Mouse (Mus musculus): ENCODE results near the gene Ptprg. TPM values are rescaled to one million over a fixed set of nuclear protein-coding genes. Genes with fewer than 3 reads are reported as not detected.

The Ptprg gene
- polyA plus RNA-seq, 1 experiment from 2014 or later = 14.3 TPM

GRCm38 (mm10) chr14:11701516-11702249, 148.4 kb downstream of the Ptprg start:
- H3K27ac ChIP-seq (ENCODE audit: low read length) = no peak overlapping the region
- WGBS = 80% methylated on average over 9 of the region's 9 CpGs
- no peak overlapping the region for H3K9ac ChIP-seq (ENCODE audit: low read depth, low read length)
- no peaks in the 10 kb centered on the region for H3K4me1 ChIP-seq (ENCODE audit: control insufficient read depth, insufficient read depth, low read length)
- H3K36me3 ChIP-seq (ENCODE audit: control insufficient read depth, insufficient read depth, low read length) = no peaks in the 10 kb centered on the region
- no peak for ATAC-seq
- no peaks in the 10 kb centered on the region for H3K9me3 ChIP-seq (ENCODE audit: control insufficient read depth, low read length)
- H3K4me3 ChIP-seq (ENCODE audit: low read length) = no peak overlapping the region
- no peaks in the 10 kb centered on the region for H3K27me3 ChIP-seq (replicated peaks; ENCODE audit: control insufficient read depth, insufficient read depth, low read length)
- H3K4me2 ChIP-seq (ENCODE audit: low read depth, low read length) = no peak overlapping the region

DNA sequence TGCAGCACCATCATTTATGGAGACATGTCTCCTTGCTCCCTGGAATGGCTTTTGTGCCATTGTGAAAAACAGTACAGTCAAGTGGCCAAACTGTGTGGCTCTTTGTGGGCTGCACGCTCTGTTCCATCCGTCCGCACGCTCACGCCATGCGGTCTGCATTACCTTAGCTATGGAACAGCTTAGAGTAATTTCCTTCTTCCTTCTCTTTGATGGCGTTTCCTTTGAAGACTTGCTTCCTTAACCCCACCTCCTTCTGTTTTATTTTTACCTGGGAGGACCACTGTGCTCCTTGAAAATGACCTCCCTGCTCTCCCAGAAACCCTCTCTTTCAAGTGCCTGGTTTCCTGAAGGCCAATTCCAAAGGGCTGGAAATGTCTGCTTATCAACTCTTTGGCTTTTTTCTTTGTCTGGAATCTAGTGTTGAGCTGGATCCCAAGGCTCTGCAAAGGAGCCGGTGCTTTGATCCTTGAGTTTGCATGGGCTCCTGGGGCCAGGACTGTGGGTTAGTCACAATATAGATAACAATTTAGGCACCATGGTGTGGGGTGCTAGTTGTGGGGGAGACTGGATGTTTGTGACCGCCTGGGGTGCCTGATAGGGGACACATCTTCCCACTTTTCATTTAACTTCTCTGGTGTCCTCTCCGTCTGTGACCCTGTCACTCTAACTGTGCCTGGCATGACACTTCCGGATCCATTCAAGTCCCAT, 149.6 kb downstream of the Ptprg start:
- H3K4me1 ChIP-seq (ENCODE audit: control insufficient read depth, insufficient read depth, low read length) = no peaks in the 10 kb centered on the region
- H3K27me3 ChIP-seq (replicated peaks; ENCODE audit: control insufficient read depth, insufficient read depth, low read length) = no peaks in the 10 kb centered on the region
- H3K27ac ChIP-seq (ENCODE audit: low read length) = no peak overlapping the region
- ATAC-seq = no peak
- no peak overlapping the region for H3K9ac ChIP-seq (ENCODE audit: low read depth, low read length)
- WGBS = 80% methylated on average over 11 of the region's 11 CpGs
- H3K9me3 ChIP-seq (ENCODE audit: control insufficient read depth, low read length) = no peaks in the 10 kb centered on the region
- H3K4me3 ChIP-seq (ENCODE audit: low read length) = no peak overlapping the region
- no peak overlapping the region for H3K4me2 ChIP-seq (ENCODE audit: low read depth, low read length)
- no peaks in the 10 kb centered on the region for H3K36me3 ChIP-seq (ENCODE audit: control insufficient read depth, insufficient read depth, low read length)

- Histone ChIP-seq H3K9me3 (ENCODE audit: control insufficient read depth, low read length) (no peaks in the 10 kb centered on the region), H3K4me1 (ENCODE audit: control insufficient read depth, insufficient read depth, low read length) (no peaks in the 10 kb centered on the region), H3K4me3 (ENCODE audit: low read length) (no peak overlapping the region), H3K27ac (ENCODE audit: low read length) (no peak overlapping the region), H3K36me3 (ENCODE audit: control insufficient read depth, insufficient read depth, low read length) (no peaks in the 10 kb centered on the region), H3K27me3 (replicated peaks; ENCODE audit: control insufficient read depth, insufficient read depth, low read length) (no peaks in the 10 kb centered on the region), H3K9ac (ENCODE audit: low read depth, low read length) (no peak overlapping the region), H3K4me2 (ENCODE audit: low read depth, low read length) (no peak overlapping the region)
- WGBS = 56% methylated on average over 2 of the region's 2 CpGs
- no peak for ATAC-seq
Measured at GRCm38 (mm10) chr14:11704871-11705270, 151.5 kb downstream of the Ptprg start.

DNA sequence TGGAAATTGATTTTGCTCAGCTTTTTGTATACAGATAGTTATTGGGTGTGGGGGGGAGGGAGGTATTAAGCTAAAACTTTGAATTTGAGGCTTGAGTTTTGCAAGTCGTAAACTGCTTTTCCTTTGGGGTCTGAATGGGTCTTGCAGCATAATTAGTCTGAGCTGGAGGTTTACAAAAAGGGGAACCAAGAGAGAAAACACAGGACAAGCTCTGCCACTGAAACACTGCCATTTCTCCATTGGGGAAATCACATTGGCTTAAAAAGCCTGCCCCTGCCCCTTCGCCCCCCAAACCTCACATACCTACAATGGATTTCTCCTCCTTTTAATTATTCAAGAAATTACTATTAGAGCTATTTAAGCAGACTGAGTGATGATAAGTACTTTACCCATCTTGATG, 156.0 kb downstream of the Ptprg start:
- ATAC-seq = no peak
- WGBS = 87% methylated on average over 2 of the region's 2 CpGs
- Histone ChIP-seq H3K36me3 (ENCODE audit: control insufficient read depth, insufficient read depth, low read length) (no peaks in the 10 kb centered on the region), H3K27me3 (replicated peaks; ENCODE audit: control insufficient read depth, insufficient read depth, low read length) (no peaks in the 10 kb centered on the region), H3K9ac (ENCODE audit: low read depth, low read length) (no peak overlapping the region), H3K4me3 (ENCODE audit: low read length) (no peak overlapping the region), H3K4me1 (ENCODE audit: control insufficient read depth, insufficient read depth, low read length) (no peaks in the 10 kb centered on the region), H3K9me3 (ENCODE audit: control insufficient read depth, low read length) (no peaks in the 10 kb centered on the region), H3K27ac (ENCODE audit: low read length) (no peak overlapping the region), H3K4me2 (ENCODE audit: low read depth, low read length) (no peak overlapping the region)

DNA sequence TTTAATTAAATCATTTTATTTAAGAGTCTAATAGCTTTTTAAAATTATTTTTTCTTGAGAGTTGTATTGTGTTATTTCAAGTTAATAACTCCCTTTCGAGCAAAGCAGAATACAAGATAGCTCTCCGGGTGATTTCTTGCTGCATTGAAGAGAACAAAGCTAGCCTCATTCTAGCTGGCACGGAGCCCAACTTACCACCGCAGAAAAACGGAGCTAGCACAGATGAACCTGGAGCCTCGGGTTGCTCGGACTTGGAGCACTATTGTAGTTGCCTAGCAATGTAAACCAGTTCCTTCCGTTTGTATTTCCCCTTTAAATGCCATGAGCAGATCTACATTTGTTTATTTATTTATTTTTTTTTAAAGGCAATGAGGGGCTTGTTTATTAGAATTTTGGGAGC, 156.5 kb downstream of the Ptprg start:
- ATAC-seq = no peak
- Histone ChIP-seq H3K4me2 (ENCODE audit: low read depth, low read length) (no peak overlapping the region), H3K9me3 (ENCODE audit: control insufficient read depth, low read length) (no peaks in the 10 kb centered on the region), H3K27ac (ENCODE audit: low read length) (no peak overlapping the region), H3K4me1 (ENCODE audit: control insufficient read depth, insufficient read depth, low read length) (no peaks in the 10 kb centered on the region), H3K36me3 (ENCODE audit: control insufficient read depth, insufficient read depth, low read length) (no peaks in the 10 kb centered on the region), H3K27me3 (replicated peaks; ENCODE audit: control insufficient read depth, insufficient read depth, low read length) (no peaks in the 10 kb centered on the region), H3K9ac (ENCODE audit: low read depth, low read length) (no peak overlapping the region), H3K4me3 (ENCODE audit: low read length) (no peak overlapping the region)
- WGBS = 60% methylated on average over 8 of the region's 8 CpGs

DNA sequence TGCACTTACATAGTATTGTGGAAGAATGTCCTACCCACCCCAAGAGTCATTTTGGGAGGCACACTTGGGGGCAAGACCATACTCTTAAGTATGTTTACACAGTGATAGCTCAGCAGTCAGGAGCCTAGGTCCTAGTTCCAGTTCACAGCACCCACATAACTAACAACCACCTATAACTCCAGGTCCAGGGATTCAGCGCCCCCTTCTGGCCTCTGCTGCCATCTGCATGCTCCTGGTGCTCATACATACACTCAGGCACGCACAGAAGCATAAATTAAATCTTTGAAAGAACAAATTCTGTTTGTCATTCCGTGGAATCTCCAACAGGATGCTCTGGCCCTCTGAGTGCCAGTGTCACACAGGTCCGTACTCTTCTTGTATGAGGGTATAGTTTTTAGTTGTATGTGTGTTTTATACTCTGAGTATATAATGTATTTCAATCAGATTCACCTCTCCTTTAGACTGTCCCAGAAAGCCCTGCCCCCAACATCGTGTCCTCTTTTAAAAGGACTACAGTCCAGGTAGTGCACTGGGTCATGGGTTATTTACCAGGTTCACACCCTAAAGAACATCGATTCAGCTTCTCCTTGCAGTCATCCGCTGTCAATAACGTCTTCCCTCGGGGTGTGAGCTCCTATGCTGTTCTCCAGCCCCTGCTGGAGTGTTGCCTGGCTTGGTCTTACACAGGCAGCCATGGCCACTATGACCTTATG, 157.2 kb downstream of the Ptprg start:
- no peaks in the 10 kb centered on the region for H3K4me1 ChIP-seq (ENCODE audit: control insufficient read depth, insufficient read depth, low read length)
- H3K36me3 ChIP-seq (ENCODE audit: control insufficient read depth, insufficient read depth, low read length) = no peaks in the 10 kb centered on the region
- no peak overlapping the region for H3K4me3 ChIP-seq (ENCODE audit: low read length)
- 87% methylated on average over 9 of the region's 9 CpGs for WGBS
- no peak overlapping the region for H3K27ac ChIP-seq (ENCODE audit: low read length)
- H3K4me2 ChIP-seq (ENCODE audit: low read depth, low read length) = 0 out of 2 replicates have a peak overlapping the region, but pooled peaks have one; percentile 6
- H3K9ac ChIP-seq (ENCODE audit: low read depth, low read length) = no peak overlapping the region
- H3K9me3 ChIP-seq (ENCODE audit: control insufficient read depth, low read length) = no peaks in the 10 kb centered on the region
- H3K27me3 ChIP-seq (replicated peaks; ENCODE audit: control insufficient read depth, insufficient read depth, low read length) = no peaks in the 10 kb centered on the region
- ATAC-seq = no peak

DNA sequence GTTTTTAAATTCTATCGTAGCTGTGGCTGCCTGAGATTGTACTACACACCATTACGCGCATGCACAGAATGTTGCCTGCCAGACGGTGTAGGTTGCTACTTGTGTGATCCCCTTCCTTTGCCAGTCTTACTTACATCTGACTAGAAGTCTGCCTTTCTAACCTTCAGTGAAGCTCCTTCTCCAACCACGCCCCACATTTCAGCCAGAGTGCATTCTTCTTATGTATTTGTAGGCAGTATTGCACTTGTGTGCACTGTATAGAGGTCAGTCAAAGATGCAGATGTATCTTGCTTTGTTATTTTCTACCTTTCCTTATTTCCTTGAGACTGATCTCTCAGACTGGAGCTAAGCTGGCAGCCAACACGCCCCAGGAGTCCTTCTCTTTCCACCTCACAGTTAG, 158.8 kb downstream of the Ptprg start:
- no peak overlapping the region for H3K4me3 ChIP-seq (ENCODE audit: low read length)
- 92% methylated on average over 6 of the region's 6 CpGs for WGBS
- no peak for ATAC-seq

DNA sequence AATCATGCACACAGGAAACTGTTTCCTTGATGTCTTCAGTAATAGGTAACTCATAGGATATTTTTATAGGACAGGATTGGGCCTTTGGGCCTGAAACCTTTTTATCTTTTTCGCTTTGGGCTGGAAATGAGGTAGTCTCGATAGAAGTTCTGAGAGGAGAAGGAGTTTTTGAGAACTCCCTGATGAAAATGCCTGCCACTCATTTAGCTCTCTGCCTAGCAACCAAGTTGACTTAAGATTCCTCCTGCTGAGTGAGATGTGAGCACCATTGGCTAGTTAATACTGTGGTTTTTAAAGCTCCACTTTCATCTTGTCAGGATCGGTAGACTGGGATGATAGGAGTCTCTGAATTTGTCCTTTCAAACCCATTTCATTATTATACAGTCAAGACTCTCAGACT, 162.9 kb downstream of the Ptprg start:
- WGBS = 63% methylated on average over 3 of the region's 3 CpGs
- H3K27me3 ChIP-seq (replicated peaks; ENCODE audit: control insufficient read depth, insufficient read depth, low read length) = no peaks in the 10 kb centered on the region

More for the DNA sequence above, 158.8 kb downstream of the Ptprg start:
- Histone ChIP-seq H3K9me3 (ENCODE audit: control insufficient read depth, low read length) (no peaks in the 10 kb centered on the region), H3K27me3 (replicated peaks; ENCODE audit: control insufficient read depth, insufficient read depth, low read length) (no peaks in the 10 kb centered on the region), H3K27ac (ENCODE audit: low read length) (no peak overlapping the region), H3K4me2 (ENCODE audit: low read depth, low read length) (no peak overlapping the region), H3K36me3 (ENCODE audit: control insufficient read depth, insufficient read depth, low read length) (no peaks in the 10 kb centered on the region), H3K9ac (ENCODE audit: low read depth, low read length) (no peak overlapping the region), H3K4me1 (ENCODE audit: control insufficient read depth, insufficient read depth, low read length) (no peaks in the 10 kb centered on the region)

DNA sequence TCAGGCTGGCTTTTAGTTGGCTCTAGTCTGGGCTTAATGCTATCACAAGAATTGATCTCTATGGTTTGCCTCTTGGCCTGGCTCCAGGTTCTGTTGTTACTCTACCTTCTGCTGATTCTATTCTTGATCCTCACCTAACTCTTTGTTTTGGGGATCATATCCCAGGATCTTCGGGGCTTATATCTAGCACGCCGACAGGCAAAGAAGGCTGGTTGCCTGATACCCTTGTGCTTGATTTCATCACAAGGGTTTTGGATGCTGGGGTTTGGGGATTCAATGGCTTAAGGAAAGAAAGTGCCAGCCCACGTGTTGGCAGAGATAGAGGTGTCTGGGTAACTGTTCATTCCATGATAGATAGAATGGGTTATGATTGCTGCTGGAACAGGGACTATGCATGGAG, 164.9 kb downstream of the Ptprg start:
- no peak overlapping the region for H3K4me3 ChIP-seq (ENCODE audit: low read length)
- H3K9ac ChIP-seq (ENCODE audit: low read depth, low read length) = no peak overlapping the region
- ATAC-seq = no peak
- no peaks in the 10 kb centered on the region for H3K36me3 ChIP-seq (ENCODE audit: control insufficient read depth, insufficient read depth, low read length)
- H3K9me3 ChIP-seq (ENCODE audit: control insufficient read depth, low read length) = no peaks in the 10 kb centered on the region
- 90% methylated on average over 4 of the region's 4 CpGs for WGBS
- H3K27me3 ChIP-seq (replicated peaks; ENCODE audit: control insufficient read depth, insufficient read depth, low read length) = no peaks in the 10 kb centered on the region
- no peaks in the 10 kb centered on the region for H3K4me1 ChIP-seq (ENCODE audit: control insufficient read depth, insufficient read depth, low read length)
- no peak overlapping the region for H3K4me2 ChIP-seq (ENCODE audit: low read depth, low read length)
- no peak overlapping the region for H3K27ac ChIP-seq (ENCODE audit: low read length)

More for the DNA sequence above, 162.9 kb downstream of the Ptprg start:
- Histone ChIP-seq H3K4me3 (ENCODE audit: low read length) (no peak overlapping the region), H3K9ac (ENCODE audit: low read depth, low read length) (no peak overlapping the region), H3K36me3 (ENCODE audit: control insufficient read depth, insufficient read depth, low read length) (no peaks in the 10 kb centered on the region), H3K4me1 (ENCODE audit: control insufficient read depth, insufficient read depth, low read length) (no peaks in the 10 kb centered on the region), H3K27ac (ENCODE audit: low read length) (no peak overlapping the region), H3K9me3 (ENCODE audit: control insufficient read depth, low read length) (no peaks in the 10 kb centered on the region), H3K4me2 (ENCODE audit: low read depth, low read length) (no peak overlapping the region)
- ATAC-seq = no peak

All from intestine, embryonic 16.5 days (tissue).